Mouse (Mus musculus) midbrain, postnatal 0 days (tissue): ENCODE measurements around the gene Cfap57. TPM values are rescaled to one million over a fixed set of nuclear protein-coding genes. Genes with fewer than 3 reads are reported as not detected.

ENCODE experiments used
- ATAC-seq: fragments of 200-750 bp; cut with Nextera tagmentation; 2 replicates; pipeline ENCODE4 v1.8.0; 2017; ENCODE audit warnings: moderate number of reproducible peaks, mild to moderate bottlenecking, moderate TSS enrichment, moderate library complexity; ENCODE audit not compliant: low FRiP score
- DNase-seq: peaks from one replicate; pipeline ENCODE4 v3.0.0-alpha.2; 2015; ENCODE audit warnings: low spot score
- H3K27ac ChIP-seq: fragments of 300-500 bp; sonication (generic); 2 replicates; pipeline ENCODE4 v1.5.1; 2014; ENCODE audit warnings: low read depth, mild to moderate bottlenecking, low read length, mixed read lengths
- H3K27me3 ChIP-seq: fragments of 300-500 bp; sonication (generic); 2 replicates; pipeline ENCODE4 v1.6.1; 2014; ENCODE audit warnings: low read length, control low read depth, mixed read lengths; ENCODE audit not compliant: insufficient read depth
- H3K36me3 ChIP-seq: fragments of 300-500 bp; sonication (generic); 2 replicates; pipeline ENCODE4 v1.6.1; 2014; ENCODE audit warnings: low read length, control low read depth, mixed read lengths; ENCODE audit not compliant: insufficient read depth
- H3K4me1 ChIP-seq: fragments of 300-500 bp; sonication (generic); 2 replicates; pipeline ENCODE4 v1.6.1; 2014; ENCODE audit warnings: mild to moderate bottlenecking, control low read depth, antibody characterized with exemption, low read length, mixed read lengths; ENCODE audit not compliant: insufficient read depth
- H3K4me2 ChIP-seq: fragments of 300-500 bp; sonication (generic); 2 replicates; pipeline ENCODE4 v1.6.1; 2014; ENCODE audit warnings: low read depth, mild to moderate bottlenecking, low read length, mixed read lengths; ENCODE audit not compliant: poor library complexity, severe bottlenecking
- H3K4me3 ChIP-seq: fragments of 300-500 bp; sonication (generic); 2 replicates; pipeline ENCODE4 v1.5.1; 2014; ENCODE audit warnings: low read depth, mild to moderate bottlenecking, low read length, moderate library complexity
- H3K9ac ChIP-seq: fragments of 300-500 bp; sonication (generic); replicated peaks from 2 replicates; pipeline ENCODE4 v1.6.1; 2014; ENCODE audit warnings: mild to moderate bottlenecking, low read length, moderate library complexity, mixed read lengths; ENCODE audit not compliant: poor library complexity, severe bottlenecking
- H3K9me3 ChIP-seq: fragments of 300-500 bp; sonication (generic); 2 replicates; pipeline ENCODE4 v1.6.1; 2016; ENCODE audit warnings: low read length, control low read depth
- CTCF ChIP-seq: IDR thresholded peaks from 2 replicates; pipeline ENCODE4 v1.5.1; 2016; ENCODE audit warnings: antibody characterized with exemption, mild to moderate bottlenecking
- WGBS: fragments of 180-500 bp; shearing (Covaris S2); extraction: QIAGEN DNeasy Blood & Tissue Kit; methylation state at CpG from one replicate; pipeline ENCODE4 v1.1.7; 2014; 5-methylcytosine and 5-hydroxymethylcytosine counted together
- polyA plus RNA-seq: library from polyadenylated mRNA; unstranded; fragments of >200 nt; fragmentation: Nextera tagmentation; extraction: Ambion mirVana; gene quantifications from 2 replicates; pipeline ENCODE4 v1.2.1, GENCODE M21; 2015
- total RNA-seq: library from RNA; depleted of rRNA; stranded (reverse); fragments of >200 nt; gene quantifications from 2 replicates; pipeline ENCODE4 v1.2.3, GENCODE M21; 2014

Cfap57 gene
- total and polyA plus RNA-seq, 2 experiments from 2014 or later, result 0.82 to 1.4 TPM

GRCm38 (mm10) chr4:118621781-118622180, 1.2 kb upstream of the Cfap57 start:
- Histone ChIP-seq H3K4me2 (peak overlapping the region; percentile 73), H3K9ac (no peak overlapping the region), H3K9me3 (no peaks in the 10 kb centered on the region), H3K27ac (no peak overlapping the region), H3K4me3 (peak overlapping the region; percentile 69), H3K27me3 (no peaks in the 10 kb centered on the region), H3K36me3 (peaks cover 30% of the 10 kb centered on the region), H3K4me1 (peaks cover 6% of the 10 kb centered on the region; the same call in 1 of the 2 replicates)
- no peak for TF ChIP-seq CTCF
- DNase-seq (no peak), ATAC-seq (no peak)
- 91% methylated on average over 9 of the region's 9 CpGs for WGBS

DNA sequence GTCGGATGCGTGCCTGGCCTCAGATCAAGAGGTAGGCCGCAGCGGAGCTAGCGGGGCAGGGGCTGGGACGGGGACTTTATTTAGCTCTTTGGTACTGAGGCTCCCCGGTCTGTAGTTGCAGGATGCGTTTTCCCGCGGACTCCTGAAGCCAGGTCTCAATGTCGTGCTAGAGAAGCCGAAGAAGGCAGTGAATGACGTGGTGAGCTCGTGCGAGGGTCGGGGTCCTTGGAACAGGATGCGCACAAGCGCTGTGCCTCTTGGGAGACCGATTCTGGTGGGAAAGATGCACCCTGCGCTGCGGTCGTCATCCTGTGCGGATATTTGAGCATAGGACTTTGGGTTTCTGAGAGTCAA, 367 bp upstream of the Cfap57 start:
- H3K27me3 ChIP-seq, result no peaks in the 10 kb centered on the region
- H3K4me3 ChIP-seq, result peak overlapping the region; percentile 69
- H3K4me2 ChIP-seq, result peak overlapping the region; percentile 73
- under 1% methylated on average over 23 of the region's 23 CpGs for WGBS
- ATAC-seq, result peak; percentile 48; the same call in 1 of the 2 replicates
- TF ChIP-seq CTCF, result no peak
- H3K27ac ChIP-seq, result peak overlapping the region; percentile 60
- peak overlapping the region; percentile 61 for H3K9ac ChIP-seq
- peaks cover 25% of the 10 kb centered on the region for H3K36me3 ChIP-seq
- DNase-seq, result peak; percentile 23
- peaks cover 6% of the 10 kb centered on the region; the same call in 1 of the 2 replicates for H3K4me1 ChIP-seq
- no peaks in the 10 kb centered on the region for H3K9me3 ChIP-seq

DNA sequence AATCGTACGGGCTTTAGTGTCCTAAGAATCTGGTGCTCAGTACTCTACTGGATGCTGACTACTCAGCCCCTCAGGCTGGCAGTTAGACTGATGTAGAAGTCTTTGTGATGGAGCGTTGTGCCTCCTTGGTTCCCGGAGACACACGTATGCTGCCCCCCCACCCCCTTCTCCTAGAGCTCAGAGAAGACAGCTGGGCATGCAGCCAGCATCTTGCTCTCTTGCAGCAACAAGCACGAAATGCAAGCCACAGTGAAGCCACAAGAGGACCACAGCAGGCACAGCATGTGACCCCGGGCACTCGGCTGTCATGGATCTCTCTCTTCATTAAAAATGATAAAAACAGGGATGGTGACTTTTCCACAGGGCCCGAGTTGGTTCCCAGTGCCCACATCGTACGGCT, 5.2 kb downstream of the Cfap57 start:
- H3K9me3 ChIP-seq, result no peaks in the 10 kb centered on the region
- no peaks in the 10 kb centered on the region for H3K4me1 ChIP-seq
- no peak overlapping the region for H3K9ac ChIP-seq
- no peaks in the 10 kb centered on the region for H3K27me3 ChIP-seq
- H3K36me3 ChIP-seq, result no peaks in the 10 kb centered on the region
- ATAC-seq, result no peak
- no peak overlapping the region for H3K4me2 ChIP-seq
- no peak overlapping the region for H3K27ac ChIP-seq
- 72% methylated on average over 11 of the region's 11 CpGs for WGBS
- TF ChIP-seq CTCF, result no peak
- peak; percentile 2 for DNase-seq
- no peak overlapping the region for H3K4me3 ChIP-seq

DNA sequence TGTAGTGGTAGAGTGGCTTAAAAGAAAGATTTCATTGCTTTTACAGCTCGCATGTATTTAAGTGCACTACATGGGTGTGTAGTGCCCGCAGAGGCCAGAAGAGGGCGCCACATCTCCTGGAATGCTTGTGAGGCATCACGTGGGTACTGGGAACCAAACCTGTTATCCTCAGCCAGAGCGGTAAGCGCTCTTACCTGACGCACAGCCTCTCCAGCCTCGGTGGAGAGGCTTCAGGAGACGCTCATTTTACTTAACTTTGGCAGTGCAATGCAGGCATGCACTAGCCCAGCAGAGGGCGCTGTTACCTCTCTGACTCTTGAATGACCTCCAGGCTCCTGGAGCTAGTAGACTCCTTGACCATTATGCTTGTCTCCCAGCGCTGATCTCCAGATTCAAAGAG, 8.0 kb downstream of the Cfap57 start:
- peak; percentile 46 for TF ChIP-seq CTCF
- Histone ChIP-seq H3K4me3 (no peak overlapping the region), H3K4me1 (no peaks in the 10 kb centered on the region), H3K9me3 (no peaks in the 10 kb centered on the region), H3K36me3 (no peaks in the 10 kb centered on the region), H3K9ac (no peak overlapping the region), H3K27me3 (no peaks in the 10 kb centered on the region), H3K4me2 (no peak overlapping the region), H3K27ac (no peak overlapping the region)
- DNase-seq (peak; percentile 17), ATAC-seq (no peak)
- 24% methylated on average over 11 of the region's 11 CpGs for WGBS

GRCm38 (mm10) chr4:118609836-118610235, 10.7 kb downstream of the Cfap57 start:
- Histone ChIP-seq H3K4me2 (no peak overlapping the region), H3K9ac (no peak overlapping the region), H3K27ac (no peak overlapping the region), H3K27me3 (no peaks in the 10 kb centered on the region), H3K4me3 (no peak overlapping the region), H3K36me3 (no peaks in the 10 kb centered on the region), H3K9me3 (no peaks in the 10 kb centered on the region), H3K4me1 (no peaks in the 10 kb centered on the region)
- ATAC-seq (no peak), DNase-seq (no peak)
- WGBS, result 72% methylated on average over 3 of the region's 3 CpGs
- no peak for TF ChIP-seq CTCF

DNA sequence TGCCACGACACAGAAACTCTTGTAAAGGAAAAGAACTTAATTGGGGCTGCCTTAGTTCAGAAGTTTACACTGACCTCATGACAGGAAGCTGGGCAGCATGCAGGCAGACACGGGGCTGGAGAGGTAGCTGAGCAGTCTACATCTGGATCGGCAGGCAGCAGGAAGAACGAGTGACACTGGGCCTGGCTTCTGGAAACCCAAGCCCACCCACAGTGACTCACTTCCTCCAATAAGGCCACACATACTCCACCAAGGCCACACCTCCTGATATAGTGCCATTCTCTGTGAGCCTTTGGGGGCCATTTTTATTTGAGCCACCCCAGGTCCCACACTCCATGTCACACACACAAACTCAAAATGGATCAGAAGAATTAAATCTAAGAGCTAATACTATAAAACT, 16.5 kb downstream of the Cfap57 start:
- TF ChIP-seq CTCF, result no peak
- Histone ChIP-seq H3K4me3 (no peak overlapping the region), H3K4me2 (no peak overlapping the region), H3K36me3 (no peaks in the 10 kb centered on the region), H3K4me1 (no peaks in the 10 kb centered on the region), H3K9me3 (no peaks in the 10 kb centered on the region), H3K9ac (no peak overlapping the region), H3K27me3 (no peaks in the 10 kb centered on the region), H3K27ac (no peak overlapping the region)
- DNase-seq (no peak), ATAC-seq (no peak)
- 65% methylated on average over 4 of the region's 4 CpGs for WGBS
